Mouse (Mus musculus): Measurements from ENCODE around the gene Usp53. TPM values are rescaled to one million over a fixed set of nuclear protein-coding genes. Genes with fewer than 3 reads are reported as not detected.

The Usp53 gene
- total RNA-seq, 2 experiments from 2014 or later: 9.6 to 12.1 TPM

DNA sequence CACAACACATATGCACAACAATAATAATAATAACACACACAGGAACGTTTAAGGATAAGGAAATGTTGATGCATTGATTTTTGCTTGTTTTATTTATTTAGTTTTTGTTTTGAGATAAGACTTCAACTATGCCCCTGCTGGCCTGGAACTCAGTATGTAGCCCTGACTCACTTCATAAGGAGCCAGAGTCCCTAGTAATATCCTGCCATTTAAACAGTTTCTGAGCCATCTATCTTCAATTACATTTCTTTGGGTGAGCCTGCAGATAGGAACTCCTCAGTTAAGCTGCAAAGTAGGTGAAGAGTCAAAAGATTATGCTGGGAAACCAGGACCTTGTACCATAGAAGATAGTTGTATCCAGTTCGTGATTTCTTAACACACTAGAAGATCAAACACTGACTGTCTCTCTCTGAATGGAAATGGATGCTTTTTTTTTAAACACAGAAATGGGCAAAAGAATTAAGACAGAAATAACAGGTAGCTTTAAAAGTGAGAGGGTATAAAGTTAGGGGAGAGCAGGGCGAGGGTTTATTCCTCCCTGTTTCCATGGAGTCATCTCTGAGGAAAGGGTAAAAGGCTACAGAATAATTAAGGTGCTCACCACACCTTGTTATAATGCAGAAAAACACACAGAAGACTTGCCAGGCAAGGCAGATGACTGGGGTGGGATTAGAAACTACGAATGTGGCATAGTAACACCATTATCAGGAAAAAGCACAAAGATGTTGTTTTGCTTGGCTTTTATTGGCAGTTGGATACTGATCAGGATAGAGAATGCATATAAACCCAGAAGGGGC is 96.6 kb downstream of the Usp53 start:
- DNase-seq: no peak

Small RNA genes lying within 50 kb of the gene (microRNA-seq; reads per million reads assigned to microRNA genes)
- 0 reads per million in 2 experiments for gene Gm22066

Other genes starting within 250 kb of the Usp53 start
- gene Fabp2, start 89.4 kb downstream of the Usp53 start, total RNA-seq (2021): not detected
- not detected for gene Gm10959, start 65.2 kb downstream of the Usp53 start, total RNA-seq (2021)
- 10 to 100 TPM; 25.8 to 27.3 TPM for gene 1810037I17Rik, start 60.3 kb downstream of the Usp53 start, total RNA-seq (2021)
- gene Myoz2, start 50.5 kb upstream of the Usp53 start, total RNA-seq (2021): 100 to 1,000 TPM; 268 to 314 TPM